Mouse (Mus musculus) megakaryocyte progenitor cell, adult 5-6 weeks (primary cell): ENCODE results near the gene Ltbp1. TPM values are rescaled to one million over a fixed set of nuclear protein-coding genes. Genes with fewer than 3 reads are reported as not detected.

Experiments
- ATAC-seq: replicated peaks from 2 replicates; pipeline ENCODE4 v1.8.0; 2016; ENCODE audit warnings: mild to moderate bottlenecking, moderate TSS enrichment, inconsistent platforms; ENCODE audit not compliant: poor library complexity
- total RNA-seq, 2 experiments: library from RNA; stranded (forward) in 1 of 2; stranded (reverse) in 1 of 2; fragments of 157-497, 149-512 nt in 1 of 2; fragments of 200-1000 nt in 1 of 2; gene quantifications; 2 replicates each; pipeline versions ENCODE4 v1.2.3 to v1.2.4; 2015 to 2017

Gene Ltbp1
- total RNA-seq, 2 experiments from 2014 or later = 0.12 to 0.30 TPM

GRCm38 (mm10) chr17:75406405-75406804 is 401.0 kb downstream of the Ltbp1 start:
- 0 out of 2 replicates have a peak, but pooled peaks have one; percentile 29 for ATAC-seq

- ATAC-seq = no peak
These were observed 411.5 kb downstream of the Ltbp1 start for GRCm38 (mm10) chr17:75416861-75417260.

GRCm38 (mm10) chr17:75434152-75434551 is 428.8 kb downstream of the Ltbp1 start:
- ATAC-seq = no peak

GRCm38 (mm10) chr17:75434871-75435270 is 429.5 kb downstream of the Ltbp1 start:
- ATAC-seq = no peak

- ATAC-seq = peak; percentile 27; the same call in 1 of the 2 replicates
These were observed 430.2 kb downstream of the Ltbp1 start, which contains the start of gene Rasgrp3 for GRCm38 (mm10) chr17:75435599-75435998. TSS of gene Rasgrp3 (plus strand) at chr17:75435896.

GRCm38 (mm10) chr17:75436095-75436494 is 430.7 kb downstream of the Ltbp1 start:
- peak; percentile 69 for ATAC-seq

- ATAC-seq = no peak
These were observed 431.5 kb downstream of the Ltbp1 start for GRCm38 (mm10) chr17:75436819-75437218.

- no peak for ATAC-seq
These were observed 431.9 kb downstream of the Ltbp1 start for GRCm38 (mm10) chr17:75437239-75437750.

GRCm38 (mm10) chr17:75438162-75438561 is 432.8 kb downstream of the Ltbp1 start:
- ATAC-seq = no peak

GRCm38 (mm10) chr17:75439062-75439461 is 433.7 kb downstream of the Ltbp1 start:
- no peak for ATAC-seq

GRCm38 (mm10) chr17:75440619-75441018 is 435.3 kb downstream of the Ltbp1 start:
- ATAC-seq = peak; percentile 80

- ATAC-seq = no peak
These were observed 436.0 kb downstream of the Ltbp1 start for GRCm38 (mm10) chr17:75441260-75441830.
